Mouse (Mus musculus): ENCODE data around the gene Tnks2. TPM values are rescaled to one million over a fixed set of nuclear protein-coding genes. Genes with fewer than 3 reads are reported as not detected.
"Not testable (repeated sequence)": the region's sequence is repeated elsewhere in the genome, so short reads cannot be mapped to it uniquely, and the experiment has no call there.

The Tnks2 gene
- total RNA-seq, 4 experiments from 2014 or later: 113 to 120 (median 119) TPM

- no peak for DNase-seq (ENCODE audit: low spot score in 2 of 2)
These were observed 11.3 kb upstream of the Tnks2 start for GRCm38 (mm10) chr19:36822701-36823100.

- DNase-seq (ENCODE audit: low spot score in 2 of 2): no peak
These were observed 6.4 kb upstream of the Tnks2 start for GRCm38 (mm10) chr19:36827650-36828049.

- no peak for DNase-seq (ENCODE audit: low spot score in 2 of 2)
These were observed 5.7 kb upstream of the Tnks2 start for GRCm38 (mm10) chr19:36828322-36828721.

GRCm38 (mm10) chr19:36832951-36833787, 863 bp upstream of the Tnks2 start:
- DNase-seq (ENCODE audit: low spot score in 2 of 2): no peak

- peak in 1 of 2 experiments; percentile 20 for DNase-seq (ENCODE audit: low spot score in 2 of 2)
These were observed 750 bp downstream of the Tnks2 start for GRCm38 (mm10) chr19:36834532-36835431.

GRCm38 (mm10) chr19:36836035-36836434, 2.0 kb downstream of the Tnks2 start:
- DNase-seq (ENCODE audit: low spot score in 2 of 2): no peak

GRCm38 (mm10) chr19:36840301-36840700, 6.3 kb downstream of the Tnks2 start:
- no peak for DNase-seq (ENCODE audit: low spot score in 2 of 2)

GRCm38 (mm10) chr19:36843866-36844265, 9.8 kb downstream of the Tnks2 start:
- DNase-seq (ENCODE audit: low spot score in 2 of 2): no peak

- DNase-seq (ENCODE audit: low spot score in 2 of 2): no peak
These were observed 11.9 kb downstream of the Tnks2 start for GRCm38 (mm10) chr19:36845924-36846323.

- DNase-seq (ENCODE audit: low spot score in 2 of 2): no peak
These were observed 19.8 kb downstream of the Tnks2 start for GRCm38 (mm10) chr19:36853831-36854230.

- DNase-seq (ENCODE audit: low spot score in 2 of 2): no peak
These were observed 23.8 kb downstream of the Tnks2 start for GRCm38 (mm10) chr19:36857851-36858250.

- DNase-seq (ENCODE audit: low spot score in 2 of 2): no peak
These were observed 26.4 kb downstream of the Tnks2 start for GRCm38 (mm10) chr19:36860393-36860792.

GRCm38 (mm10) chr19:36865905-36866304, 31.9 kb downstream of the Tnks2 start:
- DNase-seq (ENCODE audit: low spot score in 2 of 2): no peak

GRCm38 (mm10) chr19:36867416-36867815, 33.4 kb downstream of the Tnks2 start:
- DNase-seq (ENCODE audit: low spot score in 2 of 2): no peak

GRCm38 (mm10) chr19:36868675-36869074, 34.6 kb downstream of the Tnks2 start:
- DNase-seq (ENCODE audit: low spot score in 2 of 2): not testable (repeated sequence)

- DNase-seq (ENCODE audit: low spot score in 2 of 2): no peak
These were observed 40.6 kb downstream of the Tnks2 start for GRCm38 (mm10) chr19:36874651-36875050.

- DNase-seq (ENCODE audit: low spot score in 2 of 2): no peak
These were observed 43.3 kb downstream of the Tnks2 start for GRCm38 (mm10) chr19:36877329-36877728.

GRCm38 (mm10) chr19:36878743-36879495, 44.9 kb downstream of the Tnks2 start:
- DNase-seq (ENCODE audit: low spot score in 2 of 2): no peak

- DNase-seq (ENCODE audit: low spot score in 2 of 2): no peak
These were observed 49.1 kb downstream of the Tnks2 start for GRCm38 (mm10) chr19:36883119-36883518.

- no peak for DNase-seq (ENCODE audit: low spot score in 2 of 2)
These were observed 52.3 kb downstream of the Tnks2 start for GRCm38 (mm10) chr19:36886316-36886715.

- no peak for DNase-seq (ENCODE audit: low spot score in 2 of 2)
These were observed 53.7 kb downstream of the Tnks2 start for GRCm38 (mm10) chr19:36887706-36888105.

All from layer of hippocampus, adult 8-10 months (tissue).